Mouse (Mus musculus): Measurements from ENCODE around the gene Ola1. TPM values are rescaled to one million over a fixed set of nuclear protein-coding genes. Genes with fewer than 3 reads are reported as not detected.
A peak's percentile ranks its signal among the peaks of the same experiment; 100 is the strongest.

Gene Ola1
- polyA plus RNA-seq, 1 experiment from 2014 or later = 64.1 TPM

GRCm38 (mm10) chr2:73231081-73231480 is 12.4 kb upstream of the Ola1 start:
- no peaks in the 10 kb centered on the region for H3K4me1 ChIP-seq
- H3K27me3 ChIP-seq (replicated peaks) = no peaks in the 10 kb centered on the region; the same call in 1 of the 2 replicates
- WGBS = 51% methylated on average over 3 of the region's 3 CpGs
- no peaks in the 10 kb centered on the region for H3K36me3 ChIP-seq
- H3K9me3 ChIP-seq = no peaks in the 10 kb centered on the region
- H3K9ac ChIP-seq = no peak overlapping the region
- no peak overlapping the region for H3K4me3 ChIP-seq
- H3K27ac ChIP-seq (replicated peaks) = no peak overlapping the region
- H3K4me2 ChIP-seq = no peak overlapping the region
- no peak for ATAC-seq (ENCODE audit: extremely low read depth, insufficient number of reproducible peaks, low FRiP score, low TSS enrichment)

DNA sequence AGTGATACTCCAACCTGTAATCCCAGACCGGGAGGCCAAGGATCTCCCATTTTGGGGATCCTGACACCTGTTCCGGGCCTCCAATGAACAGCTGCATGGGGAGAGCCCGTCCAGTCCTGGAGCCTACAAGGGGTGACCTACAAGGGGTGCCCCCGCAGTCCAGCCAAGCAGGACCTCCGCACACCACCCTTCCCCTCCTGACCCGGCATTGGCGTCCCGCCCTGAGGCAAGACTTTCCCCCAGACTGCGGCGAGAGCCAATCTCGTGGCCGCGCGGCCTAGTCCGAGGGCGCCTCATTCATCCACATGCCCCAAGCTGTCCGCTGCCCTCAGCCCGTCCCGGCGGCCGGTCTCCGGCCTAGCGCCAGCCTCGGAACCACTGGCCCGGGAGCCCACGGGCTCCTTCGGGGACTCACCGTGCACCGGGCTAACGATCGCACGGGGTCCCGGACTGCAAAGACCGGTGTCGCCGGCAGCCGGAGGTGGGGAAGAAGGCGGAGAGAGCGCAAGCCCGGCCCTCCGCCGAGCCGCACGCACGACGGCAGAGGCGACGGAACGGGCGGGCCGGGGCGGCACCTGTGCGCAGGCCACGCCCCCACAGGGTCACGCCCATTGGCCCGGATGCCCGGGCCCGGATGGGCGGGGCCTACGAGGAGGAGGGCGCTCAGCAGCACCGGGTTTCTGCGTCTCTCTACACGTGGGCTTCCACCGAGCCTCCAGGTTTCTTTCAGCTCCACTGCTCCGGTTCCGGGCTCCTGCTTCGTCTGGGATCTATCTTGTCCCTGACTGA is 4.7 kb downstream of the Ola1 start:
- peaks cover 29% of the 10 kb centered on the region for H3K36me3 ChIP-seq
- under 1% methylated on average over 68 of the region's 68 CpGs for WGBS
- peak; percentile 99 for ATAC-seq (ENCODE audit: extremely low read depth, insufficient number of reproducible peaks, low FRiP score, low TSS enrichment)
- H3K27me3 ChIP-seq (replicated peaks) = no peaks in the 10 kb centered on the region
- H3K27ac ChIP-seq (replicated peaks) = peak overlapping the region; percentile 45
- H3K4me2 ChIP-seq = peak overlapping the region; percentile 97
- H3K9ac ChIP-seq = peak overlapping the region; percentile 87
- H3K4me3 ChIP-seq = peak overlapping the region; percentile 74
- no peaks in the 10 kb centered on the region for H3K9me3 ChIP-seq
- peaks cover 12% of the 10 kb centered on the region for H3K4me1 ChIP-seq

DNA sequence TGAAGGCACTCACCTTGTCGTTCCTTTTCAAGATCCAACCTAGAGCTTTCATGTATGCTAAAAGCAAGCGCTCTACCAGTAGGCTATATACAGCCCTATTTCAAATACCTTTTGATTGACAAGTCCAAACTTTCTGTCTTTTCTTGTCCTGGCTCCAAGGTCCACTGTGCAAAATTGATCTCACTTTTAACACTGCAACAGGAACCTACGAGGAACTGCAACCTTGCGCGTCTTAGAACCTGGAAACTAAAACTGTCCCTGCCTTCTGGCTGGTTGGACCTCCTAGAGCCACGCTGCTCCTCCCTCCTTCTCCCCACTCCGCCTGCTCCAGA is 5.2 kb downstream of the Ola1 start:
- H3K4me3 ChIP-seq = peak overlapping the region; percentile 74
- no peaks in the 10 kb centered on the region for H3K9me3 ChIP-seq
- peak overlapping the region; percentile 45 for H3K27ac ChIP-seq (replicated peaks)
- peak overlapping the region; percentile 87 for H3K9ac ChIP-seq
- H3K4me1 ChIP-seq = peaks cover 12% of the 10 kb centered on the region
- peaks cover 29% of the 10 kb centered on the region for H3K36me3 ChIP-seq
- H3K27me3 ChIP-seq (replicated peaks) = no peaks in the 10 kb centered on the region
- 17% methylated on average over 7 of the region's 7 CpGs for WGBS
- ATAC-seq (ENCODE audit: extremely low read depth, insufficient number of reproducible peaks, low FRiP score, low TSS enrichment) = peak; percentile 16; the same call in 1 of the 2 replicates
- peak overlapping the region; percentile 97 for H3K4me2 ChIP-seq

GRCm38 (mm10) chr2:73204328-73204727 is 14.4 kb downstream of the Ola1 start:
- H3K9ac ChIP-seq = no peak overlapping the region
- WGBS = 82% methylated on average over 6 of the region's 6 CpGs
- no peaks in the 10 kb centered on the region for H3K9me3 ChIP-seq
- peaks cover 17% of the 10 kb centered on the region for H3K36me3 ChIP-seq
- ATAC-seq (ENCODE audit: extremely low read depth, insufficient number of reproducible peaks, low FRiP score, low TSS enrichment) = no peak
- no peaks in the 10 kb centered on the region for H3K27me3 ChIP-seq (replicated peaks)
- no peak overlapping the region for H3K4me2 ChIP-seq
- H3K27ac ChIP-seq (replicated peaks) = no peak overlapping the region
- no peak overlapping the region for H3K4me3 ChIP-seq
- H3K4me1 ChIP-seq = no peaks in the 10 kb centered on the region

DNA sequence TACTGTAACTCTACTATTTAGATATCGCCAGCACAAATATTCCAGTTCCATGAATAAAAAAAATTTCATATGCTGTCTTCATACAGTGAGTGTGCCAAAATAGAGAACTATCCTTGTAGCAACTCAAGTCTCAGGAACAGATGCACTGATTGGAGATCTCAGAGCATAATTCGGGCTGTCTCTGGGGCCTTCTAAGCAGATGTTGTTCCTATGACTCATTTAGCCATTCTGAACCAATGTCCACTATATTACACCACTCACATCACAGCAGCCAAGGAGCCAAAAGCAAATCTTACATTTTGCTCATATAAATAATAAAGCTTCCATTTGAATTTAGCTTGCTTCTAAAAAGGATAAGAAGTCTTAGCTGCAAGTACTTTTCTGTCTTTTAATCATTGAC is 30.2 kb downstream of the Ola1 start:
- 87% methylated on average over 2 of the region's 2 CpGs for WGBS
- ATAC-seq (ENCODE audit: extremely low read depth, insufficient number of reproducible peaks, low FRiP score, low TSS enrichment) = no peak
- H3K4me2 ChIP-seq = no peak overlapping the region
- no peak overlapping the region for H3K9ac ChIP-seq
- no peak overlapping the region for H3K4me3 ChIP-seq
- H3K36me3 ChIP-seq = 0 out of 2 replicates have a peak, but pooled peaks cover 7% of the 10 kb centered on the region
- H3K27me3 ChIP-seq (replicated peaks) = no peaks in the 10 kb centered on the region
- no peak overlapping the region for H3K27ac ChIP-seq (replicated peaks)
- no peaks in the 10 kb centered on the region for H3K9me3 ChIP-seq
- H3K4me1 ChIP-seq = peaks cover 4% of the 10 kb centered on the region

- Histone ChIP-seq H3K4me3 (no peak overlapping the region), H3K4me2 (no peak overlapping the region), H3K27ac (replicated peaks) (no peak overlapping the region), H3K36me3 (0 out of 2 replicates have a peak, but pooled peaks cover 7% of the 10 kb centered on the region), H3K27me3 (replicated peaks) (no peaks in the 10 kb centered on the region), H3K9ac (no peak overlapping the region), H3K4me1 (peaks cover 7% of the 10 kb centered on the region), H3K9me3 (no peaks in the 10 kb centered on the region)
- 61% methylated on average over 3 of the region's 3 CpGs for WGBS
- no peak for ATAC-seq (ENCODE audit: extremely low read depth, insufficient number of reproducible peaks, low FRiP score, low TSS enrichment)
Measured at GRCm38 (mm10) chr2:73185185-73185584, 33.5 kb downstream of the Ola1 start.

DNA sequence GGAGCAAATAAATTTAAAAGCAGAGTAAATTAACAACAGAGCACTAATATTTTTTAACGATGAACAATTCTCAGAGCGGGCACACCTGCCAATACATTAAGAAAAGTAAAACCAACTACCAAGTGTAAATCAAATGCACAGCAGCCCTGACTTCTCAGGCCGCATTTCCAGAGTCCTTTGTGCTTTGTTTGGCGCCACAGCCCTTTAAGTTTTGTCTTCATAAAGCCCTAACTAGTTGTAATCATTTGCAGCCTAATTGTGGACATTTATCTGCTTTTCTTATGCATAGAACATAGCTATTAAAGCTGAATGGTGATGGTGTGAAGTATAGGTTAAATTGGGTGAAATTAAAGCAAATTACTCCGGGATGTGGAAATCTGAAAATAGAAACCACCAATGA is 49.2 kb downstream of the Ola1 start:
- no peaks in the 10 kb centered on the region for H3K36me3 ChIP-seq
- 87% methylated on average over 5 of the region's 5 CpGs for WGBS
- H3K27me3 ChIP-seq (replicated peaks) = no peaks in the 10 kb centered on the region
- H3K9ac ChIP-seq = no peak overlapping the region
- no peak for ATAC-seq (ENCODE audit: extremely low read depth, insufficient number of reproducible peaks, low FRiP score, low TSS enrichment)
- peaks cover 7% of the 10 kb centered on the region; the same call in 1 of the 2 replicates for H3K4me1 ChIP-seq
- H3K27ac ChIP-seq (replicated peaks) = no peak overlapping the region
- no peaks in the 10 kb centered on the region for H3K9me3 ChIP-seq
- H3K4me2 ChIP-seq = no peak overlapping the region
- H3K4me3 ChIP-seq = no peak overlapping the region

- no peaks in the 10 kb centered on the region for H3K27me3 ChIP-seq (replicated peaks)
- ATAC-seq (ENCODE audit: extremely low read depth, insufficient number of reproducible peaks, low FRiP score, low TSS enrichment) = no peak
- H3K4me3 ChIP-seq = no peak overlapping the region
- peaks cover 7% of the 10 kb centered on the region; the same call in 1 of the 2 replicates for H3K4me1 ChIP-seq
- no peak overlapping the region for H3K27ac ChIP-seq (replicated peaks)
- no peak overlapping the region for H3K9ac ChIP-seq
- H3K36me3 ChIP-seq = no peaks in the 10 kb centered on the region
- H3K4me2 ChIP-seq = no peak overlapping the region
- H3K9me3 ChIP-seq = no peaks in the 10 kb centered on the region
Measured at GRCm38 (mm10) chr2:73167126-73167525, 51.6 kb downstream of the Ola1 start.

- Histone ChIP-seq H3K36me3 (no peaks in the 10 kb centered on the region), H3K4me3 (no peak overlapping the region), H3K27me3 (replicated peaks) (no peaks in the 10 kb centered on the region), H3K9ac (no peak overlapping the region), H3K27ac (replicated peaks) (no peak overlapping the region), H3K4me1 (no peaks in the 10 kb centered on the region), H3K9me3 (no peaks in the 10 kb centered on the region), H3K4me2 (no peak overlapping the region)
- WGBS = 72% methylated on average over 1 of the region's 1 CpGs
- no peak for ATAC-seq (ENCODE audit: extremely low read depth, insufficient number of reproducible peaks, low FRiP score, low TSS enrichment)
Measured at GRCm38 (mm10) chr2:73164666-73165065, 54.1 kb downstream of the Ola1 start.

DNA sequence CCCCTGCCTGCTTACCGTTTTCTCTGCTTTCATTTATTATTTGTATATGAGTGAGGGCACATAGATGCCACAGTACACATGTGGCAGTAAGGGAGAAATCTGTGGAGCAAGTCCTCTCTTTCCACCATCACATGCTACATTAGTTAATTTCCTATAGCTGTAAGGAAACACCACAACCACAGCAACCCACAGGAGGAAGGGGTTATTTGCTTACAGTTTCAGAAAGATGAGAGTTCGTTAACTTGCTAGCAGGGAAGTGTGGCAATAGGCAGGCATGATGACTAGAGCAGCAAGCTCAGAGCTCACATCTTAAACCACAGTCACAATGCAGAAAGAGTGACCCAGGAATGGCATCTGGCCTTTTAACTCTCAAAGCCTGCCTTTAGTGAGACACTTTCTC is 58.0 kb downstream of the Ola1 start:
- Histone ChIP-seq H3K36me3 (peaks cover 11% of the 10 kb centered on the region), H3K9me3 (no peaks in the 10 kb centered on the region), H3K27ac (replicated peaks) (no peak overlapping the region), H3K4me3 (no peak overlapping the region), H3K4me2 (no peak overlapping the region), H3K4me1 (peaks cover 4% of the 10 kb centered on the region), H3K27me3 (replicated peaks) (no peaks in the 10 kb centered on the region), H3K9ac (no peak overlapping the region)
- WGBS = 80% methylated on average over 2 of the region's 2 CpGs
- no peak for ATAC-seq (ENCODE audit: extremely low read depth, insufficient number of reproducible peaks, low FRiP score, low TSS enrichment)

- ATAC-seq (ENCODE audit: extremely low read depth, insufficient number of reproducible peaks, low FRiP score, low TSS enrichment) = no peak
- 73% methylated on average over 3 of the region's 3 CpGs for WGBS
- no peak overlapping the region for H3K9ac ChIP-seq
- H3K4me2 ChIP-seq = no peak overlapping the region
- peaks cover 4% of the 10 kb centered on the region for H3K4me1 ChIP-seq
- no peak overlapping the region for H3K27ac ChIP-seq (replicated peaks)
- H3K27me3 ChIP-seq (replicated peaks) = no peaks in the 10 kb centered on the region
- no peak overlapping the region for H3K4me3 ChIP-seq
- no peaks in the 10 kb centered on the region for H3K9me3 ChIP-seq
- peaks cover 35% of the 10 kb centered on the region for H3K36me3 ChIP-seq
Measured at GRCm38 (mm10) chr2:73157202-73157601, 61.5 kb downstream of the Ola1 start.

- Histone ChIP-seq H3K27ac (replicated peaks) (no peak overlapping the region), H3K9me3 (no peaks in the 10 kb centered on the region), H3K4me3 (no peak overlapping the region), H3K4me1 (no peaks in the 10 kb centered on the region), H3K4me2 (no peak overlapping the region), H3K27me3 (replicated peaks) (no peaks in the 10 kb centered on the region), H3K36me3 (peaks cover 21% of the 10 kb centered on the region), H3K9ac (no peak overlapping the region)
- WGBS = 41% methylated on average over 3 of the region's 3 CpGs
- no peak for ATAC-seq (ENCODE audit: extremely low read depth, insufficient number of reproducible peaks, low FRiP score, low TSS enrichment)
Measured at GRCm38 (mm10) chr2:73150526-73150925, 68.2 kb downstream of the Ola1 start.

All from heart, embryonic 13.5 days (tissue).